In the genomic region with DNA sequence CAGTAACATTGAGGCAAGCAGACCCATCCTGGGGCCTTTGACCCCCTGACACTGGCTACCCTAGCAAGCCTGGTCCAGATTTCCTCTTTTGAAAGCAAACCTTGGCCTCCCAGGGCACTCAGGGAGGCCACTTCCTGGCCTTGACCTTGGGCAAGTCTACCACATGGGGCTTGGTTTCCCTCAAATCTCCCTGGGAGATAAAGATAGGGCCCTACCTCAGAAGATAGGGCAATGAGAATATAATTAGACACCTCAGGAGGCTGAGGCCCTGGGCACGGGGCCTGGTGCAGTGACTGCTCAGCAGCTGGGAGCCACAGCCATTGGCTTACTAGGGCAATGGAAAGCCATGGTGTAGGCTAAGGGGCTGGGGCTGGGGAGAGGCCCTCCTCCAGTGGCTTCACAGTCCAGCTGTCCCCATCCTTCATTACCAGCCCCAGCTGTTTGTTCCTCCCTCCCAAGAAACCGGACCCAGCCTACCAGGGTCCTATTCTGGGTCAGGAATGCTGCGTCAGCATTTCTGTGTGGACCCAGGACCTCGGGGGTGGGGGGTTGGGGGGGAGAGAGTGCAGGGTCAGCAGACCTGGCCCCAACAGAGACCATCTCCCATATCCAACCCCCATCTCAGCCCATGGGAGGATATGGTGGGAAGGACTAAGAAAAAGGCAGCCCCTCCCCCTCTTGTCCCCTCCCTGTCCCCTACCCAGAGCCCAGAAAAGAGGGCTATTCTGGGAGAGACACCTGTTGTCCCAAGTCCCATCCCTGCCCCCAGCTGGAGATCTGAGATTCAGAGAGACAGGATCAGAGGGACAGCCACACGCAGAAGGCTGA, we compare ENCODE assay signal across 11 mouse cellular contexts. TPM values are rescaled to one million over a fixed set of nuclear protein-coding genes. Genes with fewer than 3 reads are reported as not detected.
DNase-seq lines count a peak whose midpoint lies in the region; ATAC-seq lines count a peak whose summit lies in the region.
"Had no signal": no experiment of that assay in that cellular context is flagged by ENCODE, and none has a peak within 500 bp of the region (broad histone marks: within the 10 kb centered on the region; RNA-seq: fewer than 3 reads in every experiment).

No protein-coding gene starts in this region.

- no peak overlapping the region for H3K4me3 ChIP-seq in forebrain, embryonic 16.5 days (replicated peaks; ENCODE audit: low read length)
- H3K4me3 ChIP-seq in forebrain, embryonic 14.5 days (ENCODE audit: low read depth, low read length): no peak overlapping the region
- peak overlapping the region; percentile 45 for H3K4me3 ChIP-seq in embryonic facial prominence, embryonic 15.5 days (replicated peaks)
- peak overlapping the region; percentile 51 for H3K4me3 ChIP-seq in limb, embryonic 12.5 days (replicated peaks)
- H3K4me3 ChIP-seq: layer of hippocampus, adult 2 months had no signal

- H3K27me3 ChIP-seq in forebrain, embryonic 16.5 days (replicated peaks; ENCODE audit: control insufficient read depth, insufficient read depth, low read length): no peaks in the 10 kb centered on the region
- no peaks in the 10 kb centered on the region for H3K27me3 ChIP-seq in forebrain, embryonic 14.5 days (replicated peaks; ENCODE audit: control insufficient read depth, insufficient read depth, low read length)
- no peaks in the 10 kb centered on the region for H3K27me3 ChIP-seq in embryonic facial prominence, embryonic 15.5 days
- H3K27me3 ChIP-seq in limb, embryonic 12.5 days: 0 out of 2 replicates have a peak, but pooled peaks cover 3% of the 10 kb centered on the region
- H3K27me3 ChIP-seq: lung, embryonic 15.5 days had no signal

- no peaks in the 10 kb centered on the region for H3K36me3 ChIP-seq in forebrain, embryonic 16.5 days (ENCODE audit: control insufficient read depth, insufficient read depth)
- H3K36me3 ChIP-seq in forebrain, embryonic 14.5 days (ENCODE audit: control insufficient read depth, insufficient read depth, low read length): no peaks in the 10 kb centered on the region
- no peaks in the 10 kb centered on the region for H3K36me3 ChIP-seq in embryonic facial prominence, embryonic 15.5 days
- H3K36me3 ChIP-seq in limb, embryonic 12.5 days: no peaks in the 10 kb centered on the region
- H3K36me3 ChIP-seq: hindbrain, embryonic 13.5 days; lung, embryonic 15.5 days had no signal

- no peaks in the 10 kb centered on the region for H3K9me3 ChIP-seq in forebrain, embryonic 16.5 days (ENCODE audit: control insufficient read depth, low read length)
- H3K9me3 ChIP-seq in forebrain, embryonic 14.5 days (replicated peaks; ENCODE audit: control insufficient read depth, low read length): no peaks in the 10 kb centered on the region
- H3K9me3 ChIP-seq in embryonic facial prominence, embryonic 15.5 days (replicated peaks): no peaks in the 10 kb centered on the region
- no peaks in the 10 kb centered on the region for H3K9me3 ChIP-seq in limb, embryonic 12.5 days
- H3K9me3 ChIP-seq: hindbrain, embryonic 13.5 days; lung, embryonic 15.5 days had no signal

- no peak overlapping the region for H3K9ac ChIP-seq in forebrain, embryonic 16.5 days (replicated peaks; ENCODE audit: low read depth, low read length)
- H3K9ac ChIP-seq in forebrain, embryonic 14.5 days (ENCODE audit: low read length): no peak overlapping the region
- no peak overlapping the region for H3K9ac ChIP-seq in embryonic facial prominence, embryonic 15.5 days
- H3K9ac ChIP-seq in limb, embryonic 12.5 days (replicated peaks): peak overlapping the region; percentile 71; the same call in 1 of the 2 replicates

- peak overlapping the region; percentile 65 for H3K4me2 ChIP-seq in forebrain, embryonic 16.5 days (ENCODE audit: low read length)
- H3K4me2 ChIP-seq in forebrain, embryonic 14.5 days (ENCODE audit: low read length): no peak overlapping the region
- H3K4me2 ChIP-seq in embryonic facial prominence, embryonic 15.5 days (replicated peaks): no peak overlapping the region
- peak overlapping the region; percentile 83 for H3K4me2 ChIP-seq in limb, embryonic 12.5 days

- DNase-seq in forebrain, embryonic 14.5 days (ENCODE audit: low spot score): no peak
- peak; percentile 98 for DNase-seq in 416B (ENCODE audit: low read depth)
- no peak for DNase-seq in retina, postnatal 1 day
- no peak for DNase-seq in cerebellum, postnatal 36 days
- DNase-seq in adrenal gland, adult (ENCODE audit: inconsistent age in 2 of 2, low spot score in 1 of 2): no peak

- H3K27ac ChIP-seq in forebrain, embryonic 16.5 days (ENCODE audit: low read length): no peak overlapping the region
- H3K27ac ChIP-seq in forebrain, embryonic 14.5 days (ENCODE audit: low read depth, low read length): no peak overlapping the region
- no peak overlapping the region for H3K27ac ChIP-seq in embryonic facial prominence, embryonic 15.5 days (replicated peaks)
- H3K27ac ChIP-seq in limb, embryonic 12.5 days: no peak overlapping the region
- H3K27ac ChIP-seq: hindbrain, embryonic 13.5 days; layer of hippocampus, adult 2 months; lung, embryonic 15.5 days had no signal

- ATAC-seq in forebrain, embryonic 16.5 days: no peak
- no peak for ATAC-seq in forebrain, embryonic 14.5 days
- peak; percentile 86 for ATAC-seq in embryonic facial prominence, embryonic 15.5 days (ENCODE audit: insufficient number of reproducible peaks, low FRiP score, low TSS enrichment, low read depth)
- ATAC-seq in limb, embryonic 12.5 days (ENCODE audit: insufficient number of reproducible peaks, insufficient read depth, low FRiP score, low TSS enrichment, low read depth): peak; percentile 72

- peaks cover 10% of the 10 kb centered on the region for H3K4me1 ChIP-seq in forebrain, embryonic 16.5 days (replicated peaks; ENCODE audit: control insufficient read depth, insufficient read depth, low read length)
- peaks cover 5% of the 10 kb centered on the region; the same call in 1 of the 2 replicates for H3K4me1 ChIP-seq in forebrain, embryonic 14.5 days (ENCODE audit: control insufficient read depth, insufficient read depth, low read length)
- H3K4me1 ChIP-seq in embryonic facial prominence, embryonic 15.5 days: peaks cover 12% of the 10 kb centered on the region
- H3K4me1 ChIP-seq in limb, embryonic 12.5 days (replicated peaks): peaks cover 15% of the 10 kb centered on the region; the same call in 1 of the 2 replicates

- WGBS in forebrain, embryonic 16.5 days: 62% methylated on average over 5 of the region's 5 CpGs
- WGBS in forebrain, embryonic 14.5 days: 58% methylated on average over 5 of the region's 5 CpGs
- WGBS in embryonic facial prominence, embryonic 15.5 days: 53% methylated on average over 5 of the region's 5 CpGs
- WGBS in limb, embryonic 12.5 days: 54% methylated on average over 5 of the region's 5 CpGs

RNA-seq across cellular contexts. Expression of a gene that starts 1.2 kb away (rescaled TPM):
- polyA plus RNA-seq in forebrain, embryonic 16.5 days (2015; fragmentation: Nextera tagmentation; extraction: Ambion mirVana): 16.1 and 19.7 TPM in 2 replicates
- polyA plus RNA-seq in forebrain, embryonic 14.5 days (2014; fragmentation: Nextera tagmentation; extraction: Ambion mirVana): 5.0 and 6.2 TPM in 2 replicates
- 8.0 and 10.6 TPM in 2 replicates for polyA plus RNA-seq in embryonic facial prominence, embryonic 15.5 days (2015; fragmentation: Nextera tagmentation; extraction: Ambion mirVana)
- polyA plus RNA-seq in limb, embryonic 12.5 days (2016; fragmentation: Nextera tagmentation; extraction: Ambion mirVana): 5.0 and 5.2 TPM in 2 replicates

RNA-seq across cellular contexts. Expression of a gene that starts 10.9 kb away (rescaled TPM):
- 0.57 and 1.0 TPM in 2 replicates for polyA plus RNA-seq in forebrain, embryonic 16.5 days (2015; fragmentation: Nextera tagmentation; extraction: Ambion mirVana)
- polyA plus RNA-seq in forebrain, embryonic 14.5 days (2014; fragmentation: Nextera tagmentation; extraction: Ambion mirVana): 0.47 and 0.99 TPM in 2 replicates
- polyA plus RNA-seq in embryonic facial prominence, embryonic 15.5 days (2015; fragmentation: Nextera tagmentation; extraction: Ambion mirVana): 0.63 and 0.95 TPM in 2 replicates
- polyA plus RNA-seq in limb, embryonic 12.5 days (2016; fragmentation: Nextera tagmentation; extraction: Ambion mirVana): 0.93 and 1.3 TPM in 2 replicates

RNA-seq across cellular contexts. Expression of a gene that starts 32.3 kb away (rescaled TPM):
- polyA plus RNA-seq in forebrain, embryonic 16.5 days (2015; fragmentation: Nextera tagmentation; extraction: Ambion mirVana): 19.8 and 21.9 TPM in 2 replicates
- 17.3 and 18.0 TPM in 2 replicates for polyA plus RNA-seq in forebrain, embryonic 14.5 days (2014; fragmentation: Nextera tagmentation; extraction: Ambion mirVana)
- polyA plus RNA-seq in embryonic facial prominence, embryonic 15.5 days (2015; fragmentation: Nextera tagmentation; extraction: Ambion mirVana): 22.8 and 24.6 TPM in 2 replicates
- polyA plus RNA-seq in limb, embryonic 12.5 days (2016; fragmentation: Nextera tagmentation; extraction: Ambion mirVana): 14.2 and 16.4 TPM in 2 replicates

RNA-seq across cellular contexts. Expression of a gene that starts 46.3 kb away (rescaled TPM):
- 0.51 and 0.75 TPM in 2 replicates for polyA plus RNA-seq in forebrain, embryonic 16.5 days (2015; fragmentation: Nextera tagmentation; extraction: Ambion mirVana)
- 0.14 and 0.36 TPM in 2 replicates for polyA plus RNA-seq in forebrain, embryonic 14.5 days (2014; fragmentation: Nextera tagmentation; extraction: Ambion mirVana)
- 0.51 and 0.69 TPM in 2 replicates for polyA plus RNA-seq in embryonic facial prominence, embryonic 15.5 days (2015; fragmentation: Nextera tagmentation; extraction: Ambion mirVana)
- polyA plus RNA-seq in limb, embryonic 12.5 days (2016; fragmentation: Nextera tagmentation; extraction: Ambion mirVana): 0.60 and 1.1 TPM in 2 replicates

RNA-seq across cellular contexts. Expression of a gene that starts 46.5 kb away (rescaled TPM):
- 6.0 and 7.5 TPM in 2 replicates for polyA plus RNA-seq in forebrain, embryonic 16.5 days (2015; fragmentation: Nextera tagmentation; extraction: Ambion mirVana)
- 4.4 and 5.5 TPM in 2 replicates for polyA plus RNA-seq in forebrain, embryonic 14.5 days (2014; fragmentation: Nextera tagmentation; extraction: Ambion mirVana)
- 2.5 and 3.3 TPM in 2 replicates for polyA plus RNA-seq in embryonic facial prominence, embryonic 15.5 days (2015; fragmentation: Nextera tagmentation; extraction: Ambion mirVana)
- 5.0 and 6.6 TPM in 2 replicates for polyA plus RNA-seq in limb, embryonic 12.5 days (2016; fragmentation: Nextera tagmentation; extraction: Ambion mirVana)

Comparison
In these comparisons a context has a peak if more than half of its experiments do, and no peak if none do; other contexts are left out.
1. H3K4me2 ChIP-seq: peak in forebrain, embryonic 16.5 days (single experiment) and limb, embryonic 12.5 days (single experiment); none in forebrain, embryonic 14.5 days (single experiment) and embryonic facial prominence, embryonic 15.5 days (single experiment).
2. ATAC-seq: peak in embryonic facial prominence, embryonic 15.5 days (single experiment) and limb, embryonic 12.5 days (single experiment); none in forebrain, embryonic 16.5 days (single experiment) and forebrain, embryonic 14.5 days (single experiment).
3. H3K4me3 ChIP-seq: peak in embryonic facial prominence, embryonic 15.5 days (single experiment) and limb, embryonic 12.5 days (single experiment); none in forebrain, embryonic 16.5 days (single experiment) and forebrain, embryonic 14.5 days (single experiment).